Mouse (Mus musculus): ENCODE data around the gene Scarb2. TPM values are rescaled to one million over a fixed set of nuclear protein-coding genes. Genes with fewer than 3 reads are reported as not detected.

The Scarb2 gene
- total RNA-seq, 2 experiments from 2014 or later: 71.5 to 72.9 TPM

DNA sequence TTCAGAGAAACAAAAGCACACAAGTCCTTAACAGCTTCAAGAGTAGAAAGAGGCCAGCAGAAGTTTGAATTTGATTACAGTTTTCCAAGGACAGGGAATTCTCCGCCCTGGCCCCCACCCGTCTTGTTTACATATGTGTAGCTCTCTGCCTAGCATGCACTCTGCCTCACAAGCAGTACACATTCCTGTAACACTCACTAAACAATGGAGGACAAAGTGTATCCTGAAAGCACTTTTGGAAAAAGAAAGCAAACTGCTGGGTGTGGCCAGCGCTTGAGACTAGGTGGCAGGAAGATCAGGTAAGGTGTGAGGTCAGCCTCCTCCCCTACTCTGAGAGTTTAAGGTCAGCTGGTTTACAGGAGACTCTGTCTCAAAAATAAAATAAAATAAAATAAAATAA is 8.4 kb downstream of the Scarb2 start:
- intact Hi-C loops (cut with DNase I): no loop called here
- no peak for DNase-seq

DNA sequence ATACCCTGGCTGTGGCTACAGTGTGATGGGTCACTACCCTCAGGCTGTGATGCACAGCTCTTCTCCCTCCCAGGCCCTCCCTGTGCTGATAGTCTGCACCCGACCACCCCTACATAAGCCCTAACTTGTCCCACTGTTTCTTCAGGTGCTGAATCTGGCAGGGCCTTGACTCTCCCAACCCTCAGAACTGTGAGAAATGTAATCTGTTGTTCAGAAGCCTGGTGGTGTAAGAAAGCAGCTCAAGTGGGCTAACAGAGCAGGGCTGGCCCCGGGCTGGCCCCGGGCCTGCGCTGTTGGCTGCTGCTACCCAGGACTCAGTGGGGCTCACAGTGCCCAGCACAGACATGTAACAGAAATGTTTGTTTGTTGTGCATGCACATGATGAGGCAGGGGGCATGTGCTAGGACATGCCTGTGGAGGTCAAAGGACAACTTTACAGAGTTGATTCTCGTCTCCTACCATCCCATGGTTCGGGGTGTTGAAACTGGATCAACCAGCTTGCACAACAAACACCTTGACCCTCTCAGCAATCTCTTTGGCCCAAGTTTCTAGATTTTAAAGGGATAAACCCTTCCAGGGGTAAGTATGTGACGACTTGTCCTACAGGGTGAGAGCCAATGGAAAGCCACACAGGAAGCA is 10.7 kb downstream of the Scarb2 start:
- no peak for DNase-seq
- intact Hi-C loops (cut with DNase I): no loop called here

DNA sequence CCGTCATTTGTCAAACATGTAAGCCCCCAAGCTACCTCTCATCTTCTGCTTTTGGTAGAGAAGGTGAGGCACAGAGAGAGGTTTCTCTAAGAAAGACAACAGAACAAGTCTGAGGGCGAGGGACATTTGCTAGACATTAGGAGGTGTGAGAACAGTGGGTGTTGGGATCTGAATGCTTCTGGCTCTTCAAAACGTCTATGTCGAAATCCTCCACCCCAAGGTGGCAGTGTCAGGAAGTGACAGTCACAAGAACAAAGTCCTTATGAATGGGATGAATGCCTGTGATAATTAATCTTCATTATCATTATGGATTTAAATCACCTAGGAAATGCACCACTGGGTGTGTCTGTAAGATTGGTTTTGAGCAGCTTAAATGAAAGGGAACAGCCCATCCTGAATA is 11.3 kb downstream of the Scarb2 start:
- intact Hi-C loops (cut with DNase I): no loop called here

DNA sequence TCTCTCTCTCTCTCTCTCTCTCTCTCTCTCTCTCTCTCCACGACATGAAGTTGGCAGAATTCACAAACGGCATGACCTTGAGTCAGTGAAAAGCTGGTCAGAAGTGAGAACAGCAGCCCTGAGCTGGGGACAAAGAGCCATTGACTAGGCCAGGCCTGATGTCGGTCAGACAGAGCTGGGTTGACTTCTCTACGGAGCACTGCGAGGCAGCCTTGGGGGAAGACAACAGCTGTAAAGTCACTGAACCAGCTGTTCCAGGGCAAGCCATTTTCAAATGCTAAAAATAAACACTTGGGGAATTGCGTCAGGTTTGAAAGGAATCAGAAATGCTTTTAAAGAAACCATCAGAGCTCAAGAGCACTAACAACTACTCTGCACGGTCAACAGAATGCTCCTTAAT is 13.2 kb downstream of the Scarb2 start:
- intact Hi-C loops (cut with DNase I): no loop called here
- peak; percentile 55 to 58 for DNase-seq

More for the DNA sequence above, 11.3 kb downstream of the Scarb2 start:
- DNase-seq: no peak

DNA sequence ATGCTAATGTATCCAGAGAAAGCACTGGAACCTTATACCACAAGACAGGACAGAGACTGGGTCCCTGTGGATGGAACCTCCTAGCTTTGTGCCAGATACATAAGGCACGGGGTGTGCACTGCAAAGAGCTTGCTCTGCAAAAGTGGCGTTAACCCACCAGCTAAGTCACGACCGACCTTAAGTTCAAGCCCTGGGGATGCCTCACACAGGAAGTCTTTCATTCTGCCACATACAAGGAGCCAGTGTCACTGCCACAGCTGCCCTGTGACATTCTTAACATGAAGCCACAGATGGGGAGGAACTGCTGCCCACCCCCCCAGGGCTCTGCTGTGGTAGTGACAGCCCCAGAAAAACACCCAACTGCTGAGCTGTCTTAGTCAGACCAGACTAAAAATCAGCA is 15.9 kb downstream of the Scarb2 start:
- intact Hi-C loops (cut with DNase I): no loop called here
- no peak for DNase-seq

DNA sequence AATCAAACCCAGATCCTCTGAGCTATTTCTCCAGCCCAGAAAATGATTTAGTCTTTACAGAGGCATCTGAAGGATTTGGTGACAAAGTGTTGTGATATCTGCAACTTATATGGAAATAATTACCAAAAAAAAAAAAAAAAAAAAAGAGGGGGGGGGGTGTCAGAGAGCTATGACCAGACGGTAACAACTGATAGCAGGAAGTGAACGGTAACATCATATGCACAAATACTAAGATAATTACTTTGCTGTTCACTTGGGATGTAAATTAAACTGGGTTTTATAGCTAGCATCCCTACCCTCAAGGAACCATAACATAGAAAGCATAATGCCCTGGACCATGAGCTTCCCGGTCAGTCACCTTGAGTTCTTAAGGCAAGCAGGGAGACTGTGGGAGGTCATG is 16.3 kb downstream of the Scarb2 start:
- intact Hi-C loops (cut with DNase I): no loop called here
- DNase-seq: no peak

DNA sequence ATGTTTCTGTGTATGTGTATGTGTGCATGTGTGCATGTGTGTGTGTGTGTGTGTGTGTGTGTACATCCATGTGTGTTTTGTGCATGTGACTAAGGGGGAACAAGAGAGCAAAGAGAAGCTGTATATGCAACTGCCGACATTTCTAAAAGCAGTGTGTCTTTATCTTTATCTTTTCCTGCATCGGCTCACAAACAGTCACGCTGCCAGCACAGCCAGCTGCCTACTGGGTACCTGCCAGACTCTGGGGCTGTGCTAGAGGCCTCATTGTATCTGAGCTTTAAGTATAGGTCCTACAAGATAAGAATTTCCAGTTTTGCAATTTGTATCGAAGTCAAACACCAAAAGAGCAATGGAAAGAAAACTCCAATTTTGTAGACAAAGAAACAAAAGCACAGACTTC is 17.1 kb downstream of the Scarb2 start:
- intact Hi-C loops (cut with DNase I): no loop called here
- no peak for DNase-seq

DNA sequence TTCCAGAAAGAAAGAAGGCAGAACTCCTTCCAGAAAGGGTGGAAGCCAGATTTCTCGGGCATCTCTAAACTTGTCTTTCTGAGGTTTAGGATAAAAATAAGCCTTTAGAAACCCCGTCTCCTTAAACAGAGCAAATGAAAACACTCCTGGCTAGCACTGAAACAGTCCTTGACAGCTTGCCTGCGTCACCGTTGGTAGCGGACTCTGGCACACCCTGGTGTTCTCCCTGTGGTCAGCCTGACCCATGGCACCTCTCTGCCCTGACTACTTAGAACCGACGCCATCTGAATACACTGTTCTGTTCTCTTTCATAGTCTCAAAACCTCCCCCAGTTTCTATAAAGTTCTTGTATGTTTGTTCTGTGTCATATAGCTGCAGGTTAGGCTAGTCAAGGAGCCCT is 17.7 kb downstream of the Scarb2 start:
- peak; percentile 24 to 52 for DNase-seq
- intact Hi-C loops (cut with DNase I): no loop called here

DNA sequence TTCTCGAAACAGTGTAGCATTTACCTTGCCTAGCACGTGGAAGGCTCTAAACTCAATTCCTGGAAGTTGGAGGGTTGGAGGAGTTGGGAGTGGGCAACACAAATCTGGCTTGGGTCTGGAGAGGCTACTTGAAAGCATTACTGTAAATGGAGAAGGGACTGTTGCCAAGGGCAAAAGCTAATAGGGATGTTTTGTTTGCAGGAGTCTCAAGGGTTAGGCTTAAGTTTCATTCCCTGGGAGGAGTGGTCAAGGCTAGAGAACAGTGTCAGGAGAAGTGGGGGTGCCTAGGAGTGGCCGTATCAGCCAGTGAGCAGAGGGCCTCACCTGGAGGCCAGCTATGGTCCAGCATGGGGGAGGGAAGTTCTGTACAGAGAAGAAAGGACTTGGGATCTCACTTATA is 18.2 kb downstream of the Scarb2 start:
- intact Hi-C loops (cut with DNase I): no loop called here
- no peak for DNase-seq

DNA sequence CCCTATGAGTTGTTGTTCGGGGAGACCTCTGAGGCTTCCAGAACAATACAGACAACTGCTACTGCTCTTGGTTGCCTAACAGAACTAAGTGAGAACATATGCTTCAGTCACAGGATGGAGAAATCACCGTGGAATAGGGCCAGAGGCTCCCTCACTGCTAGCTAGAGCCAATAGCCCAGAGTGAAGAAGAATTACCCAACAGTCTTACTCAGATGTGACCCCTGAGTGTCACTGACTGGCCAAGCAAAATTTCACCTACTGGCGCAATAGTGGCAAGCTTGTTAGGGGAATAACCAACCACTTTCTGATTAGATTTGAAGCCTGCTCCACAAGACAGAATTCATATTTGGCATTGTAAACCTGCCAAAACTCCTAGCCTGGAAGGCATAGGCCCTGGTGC is 19.9 kb downstream of the Scarb2 start:
- DNase-seq: peak; percentile 54 to 62
- intact Hi-C loops (cut with DNase I): no loop called here

DNA sequence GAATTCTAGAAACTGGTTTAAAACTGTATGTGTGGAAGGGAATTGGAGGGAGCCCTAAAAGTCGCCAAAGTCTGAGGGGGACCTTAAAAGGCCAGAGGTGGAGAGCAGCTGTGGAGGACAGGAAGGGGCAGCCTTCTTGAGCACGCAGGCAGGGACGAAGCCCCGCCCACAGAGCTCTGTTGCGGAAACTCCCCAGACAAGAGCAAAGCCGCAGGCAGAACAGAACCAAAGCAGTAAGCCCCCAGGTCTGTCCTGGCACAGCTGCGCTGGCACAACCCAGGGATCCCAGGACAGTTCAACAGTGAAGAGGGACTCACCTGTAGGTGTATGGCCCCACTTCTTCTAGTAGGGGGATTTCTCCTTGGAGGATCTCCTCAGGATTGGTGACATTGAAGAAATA is 21.8 kb downstream of the Scarb2 start:
- intact Hi-C loops (cut with DNase I): loop anchor here (2.0 kb wide), 1 partner anchor 16 kb away; no protein-coding TSS in a partner anchor
- no peak for DNase-seq

DNA sequence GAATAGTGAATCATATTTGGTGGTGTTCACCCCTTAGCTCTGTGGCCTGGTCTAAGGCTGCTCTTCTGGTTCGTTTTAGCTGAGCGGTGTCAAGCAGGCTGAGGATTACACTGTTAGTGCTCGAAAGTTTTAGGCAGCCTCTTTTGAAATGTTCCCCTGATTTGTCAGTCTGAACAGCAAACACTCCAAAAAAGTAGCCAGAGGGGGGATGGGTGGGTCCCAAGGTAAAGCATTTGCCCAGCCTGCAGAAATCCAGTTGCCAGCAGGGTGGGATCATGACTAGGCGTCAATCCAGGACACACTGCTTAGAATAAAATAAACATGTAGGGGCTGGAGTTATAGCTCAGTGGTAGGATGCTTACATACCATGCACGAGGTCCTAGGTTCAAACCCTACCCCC is 33.8 kb downstream of the Scarb2 start:
- intact Hi-C loops (cut with DNase I): no loop called here
- DNase-seq: no peak

DNA sequence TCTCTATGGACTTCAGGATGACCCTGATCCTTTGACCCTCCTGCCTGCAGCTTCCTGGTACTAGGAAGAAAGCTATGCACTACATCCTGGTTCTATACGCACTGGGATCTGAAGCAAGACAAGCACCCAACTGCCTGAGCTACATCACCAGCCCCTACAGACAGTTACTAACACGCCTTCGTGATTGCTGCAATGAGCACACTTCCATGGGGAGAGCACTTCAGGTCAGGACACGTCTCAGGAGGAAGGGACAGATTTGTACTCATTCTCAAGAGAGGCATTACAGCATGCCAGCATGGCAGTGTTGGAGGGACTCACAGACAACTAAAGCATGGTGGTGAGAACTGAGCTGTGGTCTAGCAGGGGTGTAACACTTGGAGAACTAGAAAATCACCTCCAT is 35.1 kb downstream of the Scarb2 start:
- no peak for DNase-seq
- intact Hi-C loops (cut with DNase I): no loop called here

DNA sequence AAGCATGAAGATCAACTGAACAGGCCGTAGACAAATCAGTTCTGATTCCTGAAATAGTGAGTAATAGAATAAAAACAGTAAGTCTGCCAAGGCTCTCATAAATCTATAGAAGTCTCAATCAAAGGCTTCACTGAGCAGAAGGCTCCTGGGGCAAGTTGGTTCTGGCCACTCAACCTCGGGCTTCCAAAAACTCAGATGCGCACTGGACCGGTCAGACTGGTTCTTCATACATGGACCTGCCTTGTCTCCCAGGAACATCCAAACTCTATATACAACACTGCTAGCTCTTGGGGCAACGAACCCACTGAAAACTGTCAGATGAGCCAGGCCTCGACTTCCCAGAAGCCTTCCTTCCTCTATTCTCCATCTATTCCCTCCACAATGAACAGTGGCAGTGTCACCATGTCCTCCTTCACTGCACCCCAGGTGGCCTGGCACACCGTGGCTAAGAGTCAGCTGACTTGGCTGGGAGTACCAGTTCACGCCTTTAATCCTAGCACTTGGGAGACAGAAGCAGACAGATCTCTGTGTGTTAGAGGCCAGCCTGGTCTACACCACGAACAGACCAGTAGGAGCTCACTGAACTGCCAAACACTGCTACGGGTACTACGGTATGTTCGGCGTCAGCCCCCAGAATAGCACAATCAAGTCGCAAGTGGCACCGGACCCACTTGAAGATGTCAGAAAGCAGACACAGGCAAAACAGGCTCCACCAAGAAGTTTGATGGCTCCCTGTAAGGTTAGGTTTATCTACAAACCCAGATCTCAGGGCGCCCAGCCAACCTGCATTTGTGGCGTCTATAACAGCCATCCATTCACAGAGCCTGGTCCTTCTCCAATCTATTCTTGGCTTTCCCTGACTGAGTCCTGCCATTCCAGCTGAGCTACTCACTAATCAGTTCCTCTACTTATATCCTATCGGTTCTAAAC is 37.2 kb downstream of the Scarb2 start:
- DNase-seq: no peak
- intact Hi-C loops (cut with DNase I): loop anchor here (2.0 to 5.0 kb wide), 2 partner anchors 15 to 133 kb away; partner anchors contain the start of gene Stbd1

DNA sequence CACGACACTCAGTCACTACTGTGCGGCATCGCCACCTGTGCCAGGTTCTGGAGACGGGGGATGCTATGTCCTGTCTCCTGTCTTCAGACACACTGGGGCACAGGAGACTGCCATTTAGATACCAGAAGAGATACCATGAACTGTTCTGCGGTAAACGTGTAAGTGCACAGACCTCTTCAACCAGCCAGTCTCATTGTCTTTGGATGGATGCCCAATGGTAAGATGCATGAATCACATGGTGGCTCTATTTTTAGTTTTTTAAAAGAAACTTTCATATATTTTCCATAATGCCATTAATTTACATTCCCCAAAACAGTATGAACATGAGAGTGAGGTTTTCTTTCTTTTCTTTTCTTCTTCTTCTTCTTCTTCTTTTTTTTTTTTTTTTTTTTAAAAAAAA is 38.4 kb downstream of the Scarb2 start:
- intact Hi-C loops (cut with DNase I): loop anchor here (2.0 to 5.0 kb wide), 2 partner anchors 17 to 134 kb away; partner anchors contain the start of gene Stbd1
- DNase-seq: no peak

DNA sequence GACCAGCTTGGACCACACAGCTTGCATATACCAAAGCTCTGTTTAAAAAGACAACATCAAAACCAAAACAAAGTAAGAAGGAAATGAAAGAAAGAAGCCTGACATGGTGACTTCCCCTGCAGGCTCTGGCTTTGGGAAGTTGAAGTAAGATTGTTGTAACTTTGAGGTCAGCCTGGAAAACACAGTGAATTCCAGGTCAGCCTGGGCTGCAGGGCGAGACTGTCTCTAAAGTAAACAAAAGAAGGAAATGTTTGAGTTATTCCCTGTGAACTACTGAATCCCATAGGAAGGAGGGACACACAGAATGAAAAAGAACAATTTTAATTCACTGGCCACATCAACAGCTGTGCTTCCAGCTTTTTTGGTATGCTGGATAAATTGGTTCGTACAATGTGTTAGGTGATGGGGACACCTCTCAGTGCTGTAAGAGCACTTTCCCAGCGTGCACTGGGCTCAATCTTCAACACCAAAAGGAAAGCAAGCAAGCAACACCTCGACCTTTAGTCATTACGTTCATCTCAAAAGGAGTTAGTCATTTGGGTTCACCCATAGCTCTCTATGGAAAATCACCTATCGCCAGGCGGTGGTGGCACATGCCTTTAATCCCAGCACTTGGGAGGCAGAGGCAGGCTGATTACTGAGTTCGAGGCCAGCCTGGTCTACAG is 39.4 kb downstream of the Scarb2 start:
- no peak for DNase-seq
- intact Hi-C loops (cut with DNase I): loop anchor here (5.0 kb wide), 1 partner anchor 135 kb away; the partner anchor contains the start of gene Stbd1

DNA sequence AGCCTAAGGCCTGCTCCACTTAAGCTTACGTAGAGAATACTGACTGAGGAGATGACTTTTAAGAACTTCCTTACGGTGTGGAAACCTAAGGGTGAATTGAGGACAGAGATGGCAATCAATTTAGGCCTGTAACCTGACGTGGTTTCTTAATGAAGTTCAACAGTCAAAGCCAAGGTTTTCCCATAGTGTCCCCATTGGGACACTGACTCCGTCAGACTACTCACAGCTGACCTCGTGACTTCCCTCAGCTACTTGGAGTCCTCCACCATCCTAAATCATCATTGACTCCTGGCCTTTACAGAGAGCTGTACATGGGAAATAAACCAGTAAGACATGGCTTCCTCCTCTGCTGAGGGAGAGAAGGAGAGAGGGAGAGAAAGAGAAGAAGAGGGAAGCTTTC is 41.1 kb downstream of the Scarb2 start:
- intact Hi-C loops (cut with DNase I): loop anchor here (5.0 kb wide), 1 partner anchor 137 kb away; the partner anchor contains the start of gene Stbd1
- DNase-seq: no peak

DNA sequence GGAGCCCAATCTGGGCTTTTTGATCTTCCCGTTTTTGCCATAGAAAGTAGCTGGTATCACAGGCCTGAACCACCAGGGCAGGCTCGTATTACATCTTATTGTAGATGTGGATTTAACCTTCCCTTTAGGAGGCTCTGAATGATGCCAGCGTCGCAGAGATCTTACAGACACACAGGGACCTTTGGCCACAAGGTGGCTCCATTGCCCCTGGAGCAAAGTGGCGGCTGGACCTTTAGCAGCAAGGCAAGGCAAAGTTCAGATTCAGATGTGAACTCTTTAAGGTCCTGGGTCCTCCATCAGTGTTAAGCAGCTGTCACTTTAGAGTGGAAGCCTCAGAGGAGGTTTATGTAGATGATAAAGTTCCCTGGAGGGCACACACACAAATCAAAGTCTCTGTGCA is 45.3 kb downstream of the Scarb2 start:
- peak; percentile 78 to 83 for DNase-seq
- intact Hi-C loops (cut with DNase I): loop anchor here (2.0 to 5.0 kb wide), 4 partner anchors 43 to 266 kb away; no protein-coding TSS in a partner anchor

DNA sequence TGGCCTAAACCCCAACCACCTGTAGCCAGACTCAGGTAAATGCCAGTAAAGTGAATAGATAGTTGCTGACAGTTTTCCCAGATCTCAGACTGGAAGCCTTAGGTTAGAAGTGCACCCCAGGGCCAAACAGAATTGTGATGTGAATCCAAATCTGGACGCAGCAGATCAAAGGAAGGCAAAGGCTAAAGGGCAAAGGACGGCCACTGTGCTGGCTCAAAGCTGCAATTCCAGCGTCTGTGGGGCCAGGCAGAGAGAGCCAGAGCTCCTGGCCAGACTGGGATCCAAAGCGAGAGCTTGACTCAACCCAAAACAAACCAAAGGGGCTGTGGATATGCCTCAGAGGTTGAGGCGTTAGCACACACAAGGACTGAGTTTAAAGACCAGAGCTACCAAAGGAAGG is 47.9 kb downstream of the Scarb2 start:
- DNase-seq: no peak
- intact Hi-C loops (cut with DNase I): no loop called here

DNA sequence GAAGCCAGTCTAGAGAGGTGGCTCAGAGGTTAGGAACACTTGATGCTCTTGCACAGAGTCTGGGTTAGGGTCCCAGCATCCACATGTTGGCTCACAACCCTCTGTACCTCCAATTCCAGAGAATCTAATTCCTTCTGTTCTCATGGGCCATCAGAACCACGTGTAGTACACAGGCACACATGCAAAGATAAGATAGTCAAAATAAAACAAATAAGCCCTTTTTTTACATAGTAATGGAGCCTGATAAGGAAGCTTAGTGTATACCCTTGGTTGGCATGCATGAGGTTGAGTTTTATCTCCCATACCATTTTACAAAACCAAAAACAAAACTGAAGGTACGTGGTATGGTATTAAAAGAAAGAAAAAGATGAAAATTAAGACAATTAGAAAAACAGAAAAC is 49.2 kb downstream of the Scarb2 start:
- no peak for DNase-seq
- intact Hi-C loops (cut with DNase I): no loop called here

DNA sequence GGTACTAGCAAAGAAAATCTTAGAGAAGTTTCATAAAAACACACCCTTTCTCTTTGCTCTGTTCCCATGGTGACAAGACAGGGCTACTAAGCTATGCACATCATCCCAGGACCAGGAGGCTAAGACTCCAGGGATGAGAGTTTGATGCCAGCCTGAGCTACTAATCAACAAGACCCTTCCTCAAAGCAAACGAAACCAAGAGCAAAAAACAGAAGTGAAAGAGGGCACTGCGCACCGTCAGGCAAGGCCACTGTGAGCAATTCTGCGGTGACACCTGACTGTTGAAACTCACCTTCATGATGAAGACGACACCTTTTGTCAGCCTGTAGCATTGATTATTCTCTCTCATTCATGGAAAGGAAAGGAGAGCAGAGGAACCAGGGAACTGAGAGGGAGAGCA is 53.8 kb downstream of the Scarb2 start:
- intact Hi-C loops (cut with DNase I): no loop called here
- no peak for DNase-seq
